Mouse (Mus musculus): ENCODE measurements around the gene Atp5b. TPM values are rescaled to one million over a fixed set of nuclear protein-coding genes. Genes with fewer than 3 reads are reported as not detected.

Gene Atp5b
- polyA plus RNA-seq, 1 experiment from 2014 or later: 3,631 TPM

GRCm38 (mm10) chr10:128041636-128042035, 41.4 kb upstream of the Atp5b start:
- Histone ChIP-seq H3K36me3 (ENCODE audit: insufficient read depth, low read length) (peaks cover 58% of the 10 kb centered on the region), H3K9ac (ENCODE audit: low read depth, low read length) (no peak overlapping the region), H3K27ac (no peak overlapping the region), H3K27me3 (ENCODE audit: insufficient read depth, low read length) (no peaks in the 10 kb centered on the region), H3K4me2 (ENCODE audit: low read length) (no peak overlapping the region), H3K9me3 (replicated peaks; ENCODE audit: low read length) (no peaks in the 10 kb centered on the region), H3K4me1 (replicated peaks; ENCODE audit: insufficient read depth, low read length) (peaks cover 23% of the 10 kb centered on the region), H3K4me3 (replicated peaks; ENCODE audit: low read depth, low read length) (no peak overlapping the region)
- TF ChIP-seq CTCF (IDR thresholded peaks at IDR 0.05; ENCODE audit: low read depth): no peak
- WGBS: 63% methylated on average over 4 of the region's 4 CpGs
- no peak for DNase-seq (ENCODE audit: low spot score)
- no peak for ATAC-seq (replicated peaks; ENCODE audit: low FRiP score, low read depth)

DNA sequence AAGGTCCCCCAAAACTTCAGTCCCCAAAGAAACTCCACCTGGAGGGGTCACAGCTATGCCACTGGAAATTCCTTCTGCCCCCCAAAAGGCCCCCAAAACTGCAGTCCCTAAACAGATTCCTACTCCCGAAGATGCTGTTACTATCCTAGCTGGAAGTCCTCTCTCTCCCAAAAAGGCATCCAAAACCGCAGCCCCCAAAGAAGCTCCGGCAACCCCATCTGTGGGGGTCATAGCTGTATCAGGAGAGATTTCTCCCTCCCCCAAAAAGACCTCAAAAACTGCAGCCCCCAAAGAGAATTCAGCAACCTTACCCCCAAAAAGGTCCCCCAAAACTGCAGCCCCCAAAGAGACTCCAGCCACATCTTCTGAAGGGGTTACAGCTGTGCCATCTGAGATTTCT, 40.6 kb upstream of the Atp5b start:
- Histone ChIP-seq H3K36me3 (ENCODE audit: insufficient read depth, low read length) (peaks cover 61% of the 10 kb centered on the region), H3K4me2 (ENCODE audit: low read length) (no peak overlapping the region), H3K27me3 (ENCODE audit: insufficient read depth, low read length) (no peaks in the 10 kb centered on the region), H3K4me3 (replicated peaks; ENCODE audit: low read depth, low read length) (no peak overlapping the region), H3K4me1 (replicated peaks; ENCODE audit: insufficient read depth, low read length) (peaks cover 18% of the 10 kb centered on the region), H3K9me3 (replicated peaks; ENCODE audit: low read length) (no peaks in the 10 kb centered on the region), H3K9ac (ENCODE audit: low read depth, low read length) (no peak overlapping the region), H3K27ac (no peak overlapping the region)
- WGBS: 85% methylated on average over 3 of the region's 3 CpGs
- no peak for TF ChIP-seq CTCF (IDR thresholded peaks at IDR 0.05; ENCODE audit: low read depth)
- no peak for ATAC-seq (replicated peaks; ENCODE audit: low FRiP score, low read depth)
- no peak for DNase-seq (ENCODE audit: low spot score)

DNA sequence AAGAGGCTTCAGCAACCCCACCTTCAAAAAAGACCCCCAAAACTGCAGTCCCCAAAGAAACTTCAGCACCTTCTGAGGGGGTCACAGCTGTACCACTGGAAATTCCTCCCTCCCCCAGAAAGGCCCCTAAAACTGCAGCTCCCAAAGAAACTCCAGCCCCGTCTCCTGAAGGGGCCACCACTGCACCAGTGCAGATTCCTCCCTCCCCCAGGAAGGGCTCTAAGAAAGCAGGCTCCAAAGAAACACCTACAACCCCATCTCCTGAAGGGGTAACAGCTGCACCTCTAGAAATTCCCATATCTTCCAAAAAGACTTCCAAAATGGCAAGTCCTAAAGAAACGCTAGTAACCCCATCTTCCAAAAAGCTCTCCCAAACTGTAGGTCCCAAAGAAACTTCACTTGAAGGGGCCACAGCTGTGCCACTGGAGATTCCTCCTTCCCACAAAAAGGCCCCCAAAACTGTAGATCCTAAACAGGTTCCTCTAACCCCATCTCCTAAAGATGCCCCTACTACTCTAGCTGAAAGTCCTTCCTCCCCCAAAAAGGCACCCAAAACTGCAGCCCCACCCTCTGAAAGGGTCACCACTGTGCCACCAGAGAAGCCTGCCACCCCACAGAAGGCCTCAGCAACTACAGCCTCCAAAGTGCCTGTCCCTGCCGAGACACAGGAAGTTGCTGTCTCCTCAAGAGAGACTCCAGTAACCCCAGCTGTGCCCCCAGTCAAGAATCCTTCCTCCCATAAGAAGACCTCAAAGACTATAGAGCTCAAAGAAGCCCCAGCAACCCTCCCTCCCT, 39.8 kb upstream of the Atp5b start:
- DNase-seq (ENCODE audit: low spot score) (no peak), ATAC-seq (replicated peaks; ENCODE audit: low FRiP score, low read depth) (no peak)
- Histone ChIP-seq H3K4me1 (replicated peaks; ENCODE audit: insufficient read depth, low read length) (peaks cover 13% of the 10 kb centered on the region), H3K9me3 (replicated peaks; ENCODE audit: low read length) (no peaks in the 10 kb centered on the region), H3K27ac (no peak overlapping the region), H3K27me3 (ENCODE audit: insufficient read depth, low read length) (no peaks in the 10 kb centered on the region), H3K9ac (ENCODE audit: low read depth, low read length) (peak overlapping the region; percentile 23; the same call in 1 of the 2 replicates), H3K36me3 (ENCODE audit: insufficient read depth, low read length) (peaks cover 67% of the 10 kb centered on the region), H3K4me3 (replicated peaks; ENCODE audit: low read depth, low read length) (no peak overlapping the region), H3K4me2 (ENCODE audit: low read length) (no peak overlapping the region)
- no peak for TF ChIP-seq CTCF (IDR thresholded peaks at IDR 0.05; ENCODE audit: low read depth)
- WGBS: 59% methylated on average over 3 of the region's 3 CpGs

GRCm38 (mm10) chr10:128048157-128048556, 34.9 kb upstream of the Atp5b start:
- ATAC-seq (replicated peaks; ENCODE audit: low FRiP score, low read depth) (no peak), DNase-seq (ENCODE audit: low spot score) (no peak)
- WGBS: 94% methylated on average over 8 of the region's 8 CpGs
- H3K4me3 ChIP-seq (replicated peaks; ENCODE audit: low read depth, low read length): no peak overlapping the region
- H3K36me3 ChIP-seq (ENCODE audit: insufficient read depth, low read length): peaks cover 49% of the 10 kb centered on the region
- TF ChIP-seq CTCF (IDR thresholded peaks at IDR 0.05; ENCODE audit: low read depth): no peak
- H3K4me1 ChIP-seq (replicated peaks; ENCODE audit: insufficient read depth, low read length): no peaks in the 10 kb centered on the region; the same call in 1 of the 2 replicates
- H3K27ac ChIP-seq: no peak overlapping the region
- H3K9me3 ChIP-seq (replicated peaks; ENCODE audit: low read length): no peaks in the 10 kb centered on the region
- H3K9ac ChIP-seq (ENCODE audit: low read depth, low read length): no peak overlapping the region
- H3K4me2 ChIP-seq (ENCODE audit: low read length): no peak overlapping the region
- no peaks in the 10 kb centered on the region for H3K27me3 ChIP-seq (ENCODE audit: insufficient read depth, low read length)

- no peak for TF ChIP-seq CTCF (IDR thresholded peaks at IDR 0.05; ENCODE audit: low read depth)
- no peak for DNase-seq (ENCODE audit: low spot score)
- Histone ChIP-seq H3K9ac (ENCODE audit: low read depth, low read length) (no peak overlapping the region), H3K4me2 (ENCODE audit: low read length) (no peak overlapping the region), H3K9me3 (replicated peaks; ENCODE audit: low read length) (no peaks in the 10 kb centered on the region), H3K4me1 (replicated peaks; ENCODE audit: insufficient read depth, low read length) (no peaks in the 10 kb centered on the region), H3K36me3 (ENCODE audit: insufficient read depth, low read length) (peaks cover 33% of the 10 kb centered on the region), H3K27me3 (ENCODE audit: insufficient read depth, low read length) (no peaks in the 10 kb centered on the region), H3K27ac (no peak overlapping the region), H3K4me3 (replicated peaks; ENCODE audit: low read depth, low read length) (no peak overlapping the region)
- ATAC-seq (replicated peaks; ENCODE audit: low FRiP score, low read depth): 0 out of 2 replicates have a peak, but pooled peaks have one; percentile 49
- 99% methylated on average over 2 of the region's 2 CpGs for WGBS
Observed at GRCm38 (mm10) chr10:128049741-128050140, 33.3 kb upstream of the Atp5b start.

GRCm38 (mm10) chr10:128050355-128050754, 32.7 kb upstream of the Atp5b start:
- no peak for TF ChIP-seq CTCF (IDR thresholded peaks at IDR 0.05; ENCODE audit: low read depth)
- no peak for ATAC-seq (replicated peaks; ENCODE audit: low FRiP score, low read depth)
- H3K4me2 ChIP-seq (ENCODE audit: low read length): no peak overlapping the region
- H3K4me1 ChIP-seq (replicated peaks; ENCODE audit: insufficient read depth, low read length): no peaks in the 10 kb centered on the region
- WGBS: 88% methylated on average over 2 of the region's 2 CpGs
- H3K27me3 ChIP-seq (ENCODE audit: insufficient read depth, low read length): no peaks in the 10 kb centered on the region
- no peak overlapping the region for H3K9ac ChIP-seq (ENCODE audit: low read depth, low read length)
- no peaks in the 10 kb centered on the region for H3K9me3 ChIP-seq (replicated peaks; ENCODE audit: low read length)
- no peak overlapping the region for H3K27ac ChIP-seq
- peaks cover 31% of the 10 kb centered on the region for H3K36me3 ChIP-seq (ENCODE audit: insufficient read depth, low read length)
- no peak for DNase-seq (ENCODE audit: low spot score)
- H3K4me3 ChIP-seq (replicated peaks; ENCODE audit: low read depth, low read length): no peak overlapping the region

Measured in kidney, postnatal 0 days (tissue).